Mouse (Mus musculus) layer of hippocampus, adult 8-10 months (tissue): Measurements from ENCODE around the gene Gng12. TPM values are rescaled to one million over a fixed set of nuclear protein-coding genes. Genes with fewer than 3 reads are reported as not detected.
"Not testable (repeated sequence)": the region's sequence is repeated elsewhere in the genome, so short reads cannot be mapped to it uniquely, and the experiment has no call there.

Source experiments
- DNase-seq, 2 experiments: peaks; one replicate each; pipeline ENCODE4 v3.0.0; 2022; ENCODE audit warnings: low spot score in 2 of 2
- total RNA-seq, 4 experiments: library from RNA; stranded (reverse); gene quantifications; 2 replicates each; pipeline ENCODE4 v1.2.4; 2022

The Gng12 gene
- total RNA-seq, 4 experiments from 2014 or later = 56.7 to 75.5 (median 67.9) TPM

DNA sequence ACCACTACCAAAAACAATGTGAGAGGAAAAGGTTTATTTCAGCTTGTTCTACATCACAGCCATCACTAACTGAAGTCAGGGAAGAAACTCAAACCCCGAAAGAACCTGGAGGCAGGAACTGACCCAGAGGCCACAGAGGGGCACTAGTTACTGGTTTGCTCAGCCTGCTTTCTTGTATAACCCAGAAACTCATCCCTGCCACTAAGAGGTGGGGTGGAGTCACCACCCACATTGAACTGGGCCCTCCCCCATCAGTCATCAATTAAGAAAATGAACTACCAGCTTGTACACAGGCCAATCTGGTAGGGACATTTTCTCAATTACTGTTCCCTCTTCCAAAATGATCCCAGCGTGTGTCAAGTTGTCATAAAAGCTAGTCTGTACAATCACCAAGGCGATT lies 130.5 kb downstream of the Gng12 start:
- DNase-seq = no peak

GRCm38 (mm10) chr6:67027438-67028142 lies 131.4 kb downstream of the Gng12 start:
- DNase-seq = no peak

GRCm38 (mm10) chr6:67029312-67029950 lies 133.2 kb downstream of the Gng12 start:
- no peak for DNase-seq

DNA sequence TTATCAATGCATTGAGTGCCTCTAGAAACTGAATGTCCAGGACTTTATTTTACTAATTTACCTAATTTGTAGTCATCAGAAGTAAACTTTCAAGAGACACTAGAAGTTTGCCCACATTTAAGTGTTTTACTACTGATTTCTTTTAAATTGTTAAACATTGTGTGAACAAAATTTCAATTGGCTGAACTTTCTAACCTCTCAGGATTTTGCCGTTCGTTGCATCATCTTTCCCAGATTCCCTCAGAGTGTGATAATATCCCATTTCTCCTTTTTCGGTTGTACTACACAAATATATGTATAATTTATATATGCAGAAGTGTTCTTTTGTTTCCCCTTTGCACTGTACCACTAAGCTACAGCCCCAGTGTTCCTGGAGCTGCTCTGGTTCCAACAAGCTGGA lies 133.8 kb downstream of the Gng12 start:
- no peak for DNase-seq

DNA sequence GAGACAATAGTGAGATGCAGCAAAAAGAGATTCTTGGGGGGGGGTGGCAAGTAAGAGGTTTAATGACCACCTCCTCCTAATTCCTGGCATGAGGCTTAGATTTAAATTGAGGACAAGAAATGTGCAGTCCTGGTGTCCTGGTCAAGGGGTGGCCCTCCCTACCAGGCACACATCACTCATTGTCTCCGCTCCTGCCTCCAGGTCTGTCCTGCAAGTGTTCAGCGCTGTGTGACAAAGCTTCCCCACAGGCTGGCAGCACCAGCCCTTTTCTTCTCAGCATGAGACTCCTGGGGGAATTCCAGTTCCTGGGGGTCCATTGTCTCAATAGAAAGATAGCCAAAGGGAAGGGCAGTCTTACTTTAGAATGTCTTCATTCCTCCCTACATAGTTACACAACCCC lies 134.2 kb downstream of the Gng12 start:
- no peak for DNase-seq

DNA sequence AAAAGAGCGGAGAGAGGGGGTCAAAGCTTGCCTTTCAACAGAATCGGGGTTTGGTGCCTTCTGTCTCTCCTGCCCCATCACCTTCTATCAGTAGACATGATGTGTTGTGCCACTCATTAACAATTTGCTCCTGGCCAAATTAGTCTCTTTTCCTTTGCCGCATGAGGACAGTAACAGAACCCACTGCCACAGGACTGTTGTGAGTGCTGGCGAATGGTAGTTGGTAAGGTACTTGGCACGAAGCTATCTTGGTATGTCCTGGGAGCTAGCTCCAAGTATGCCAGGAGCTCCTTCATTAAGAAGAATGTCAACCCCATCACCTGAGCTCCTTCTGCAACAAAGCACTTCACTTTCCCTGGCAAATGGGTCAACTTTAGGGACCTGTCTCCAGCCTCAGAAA lies 134.6 kb downstream of the Gng12 start:
- DNase-seq = no peak

DNA sequence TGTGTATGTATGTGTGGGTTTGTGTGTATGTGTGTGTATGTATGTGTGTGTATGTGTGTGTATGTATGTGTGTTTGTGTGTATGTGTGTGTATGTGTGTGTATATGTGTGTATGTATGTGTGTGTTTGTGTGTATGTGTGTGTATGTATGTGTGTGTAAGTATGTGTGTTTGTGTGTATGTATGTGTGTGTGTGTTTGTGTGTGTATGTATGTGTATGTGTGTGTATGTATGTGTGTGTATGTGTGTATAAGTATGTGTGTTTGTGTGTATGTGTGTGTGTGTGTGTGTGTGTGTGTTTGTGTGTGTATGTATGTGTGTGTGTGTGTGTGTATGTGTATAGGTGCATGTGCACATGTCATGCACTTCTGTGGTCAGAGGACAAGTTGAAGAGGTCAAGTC lies 136.4 kb downstream of the Gng12 start:
- not testable (repeated sequence) for DNase-seq

DNA sequence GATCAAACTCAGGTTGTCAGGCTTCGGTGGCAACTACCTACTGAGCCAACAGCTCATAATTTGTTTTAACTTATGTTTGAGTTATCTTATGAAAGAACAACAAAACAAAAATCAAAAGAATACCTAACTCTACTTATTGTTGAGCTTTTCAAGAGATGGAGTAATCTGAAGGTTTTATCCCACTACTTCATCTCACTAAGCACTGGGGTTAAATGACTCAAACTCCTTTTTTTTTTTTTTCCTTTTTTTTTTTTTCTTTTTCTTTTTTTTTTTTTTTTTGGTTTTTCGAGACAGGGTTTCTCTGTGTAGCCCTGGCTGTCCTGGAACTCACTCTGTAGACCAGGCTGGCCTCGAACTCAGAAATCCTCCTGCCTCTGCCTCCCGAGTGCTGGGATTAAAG lies 136.8 kb downstream of the Gng12 start:
- DNase-seq = not testable (repeated sequence)

- no peak for DNase-seq
Measured at GRCm38 (mm10) chr6:67033604-67034003, 137.4 kb downstream of the Gng12 start.

DNA sequence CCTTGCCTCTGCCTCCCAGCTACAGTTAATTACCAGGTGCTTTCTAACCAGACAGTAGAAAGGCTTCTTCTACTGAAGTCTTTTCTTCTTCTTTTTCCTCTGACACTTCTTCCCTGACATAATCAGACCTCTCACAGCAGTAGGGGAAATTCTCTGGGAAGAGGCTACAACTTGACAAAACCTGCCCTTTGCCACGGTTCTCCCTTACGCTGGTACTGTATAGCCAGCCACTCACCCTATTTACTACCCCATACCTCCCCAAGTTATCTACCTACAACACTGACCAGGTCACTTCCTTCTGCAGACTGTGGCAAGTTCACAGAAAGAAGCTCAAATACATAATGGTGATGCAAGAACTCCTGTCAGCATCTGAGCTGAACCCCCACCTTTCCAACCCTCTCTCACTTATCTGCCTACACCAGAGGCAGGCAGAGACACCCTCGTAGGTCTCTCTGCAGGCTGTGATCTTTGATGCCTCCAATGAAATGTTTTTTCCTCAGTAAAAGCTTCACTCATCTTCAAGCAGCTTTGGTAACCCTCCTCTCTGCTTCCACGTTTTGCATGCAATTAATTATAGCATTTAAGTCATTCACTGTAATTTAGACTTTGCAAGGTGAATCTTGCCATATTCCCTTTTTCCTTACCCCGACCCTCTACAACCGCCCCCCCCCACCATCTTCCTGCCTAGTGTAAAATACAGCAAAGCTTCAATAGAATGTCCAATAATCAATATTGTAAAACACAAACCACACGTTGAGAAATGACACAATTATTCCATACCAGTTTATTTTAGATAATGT lies 138.3 kb downstream of the Gng12 start:
- no peak for DNase-seq

- no peak for DNase-seq
Measured at GRCm38 (mm10) chr6:67035388-67036299, 139.4 kb downstream of the Gng12 start.

DNA sequence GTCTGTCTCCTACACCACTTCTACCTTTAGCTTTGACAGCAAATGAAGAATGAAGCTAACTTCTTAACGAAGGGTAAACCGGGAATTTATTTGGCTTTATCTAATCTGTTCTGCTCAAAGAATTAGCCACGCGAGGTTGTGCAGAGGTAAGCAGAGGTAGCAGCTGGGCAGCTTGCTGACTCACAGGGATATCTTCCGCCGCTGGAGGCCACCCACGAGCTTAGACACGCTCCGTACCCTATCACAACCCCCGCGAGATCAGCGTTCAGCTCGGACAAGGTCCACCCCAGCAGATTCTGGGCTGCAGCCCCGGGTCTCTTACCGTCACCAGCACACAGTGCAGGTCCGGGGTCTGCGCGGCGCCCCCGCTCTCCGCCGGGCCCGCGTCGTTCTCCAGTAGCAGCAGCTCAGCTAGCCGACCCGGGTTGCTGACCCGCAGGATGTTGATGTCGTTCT lies 140.2 kb downstream of the Gng12 start:
- DNase-seq = peak; percentile 68 to 69

DNA sequence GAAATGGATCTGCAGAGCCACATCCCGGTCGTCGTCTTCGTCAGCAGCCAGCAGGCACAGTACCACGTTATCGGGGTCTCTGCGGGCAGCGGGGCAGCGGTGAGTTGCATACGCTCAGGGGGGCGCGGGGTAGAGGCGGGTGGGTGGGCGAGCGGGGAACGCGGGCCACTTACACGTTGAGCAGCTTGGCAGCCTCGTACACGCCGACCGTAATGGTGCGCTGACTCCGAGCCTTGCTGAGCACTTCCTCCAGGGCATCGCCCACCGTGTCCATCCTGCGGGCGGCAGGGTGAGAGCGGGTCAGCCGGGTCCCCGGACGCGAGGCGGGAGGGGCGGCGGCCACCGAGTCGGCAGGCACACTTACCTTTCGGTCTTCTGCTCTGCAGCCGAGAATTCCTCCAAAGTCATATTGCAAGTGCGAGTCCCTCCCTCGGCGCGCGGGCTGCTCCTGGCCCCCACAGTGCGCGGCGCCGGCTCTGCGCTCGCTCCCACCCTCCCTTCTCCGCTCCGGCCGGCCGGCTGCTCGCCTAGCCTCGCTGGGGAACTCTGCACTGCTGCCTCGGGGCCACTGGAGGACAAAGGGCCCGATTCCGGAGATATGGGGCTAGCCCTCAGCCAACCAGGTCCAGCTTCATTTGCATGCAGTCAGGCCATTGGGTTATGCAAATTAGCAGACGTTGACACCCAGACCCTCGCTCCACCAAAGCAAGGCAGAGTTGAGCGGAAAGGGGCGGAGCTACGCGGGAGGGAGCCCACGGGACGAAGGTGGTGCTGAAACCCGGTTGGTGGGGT lies 140.8 kb downstream of the Gng12 start, which contains the start of gene Gadd45a:
Gene Gadd45a (minus strand): TSS at position 621 of the 792 bp plus-strand sequence.
- peak; percentile 89 to 94 for DNase-seq

- no peak for DNase-seq
Measured at GRCm38 (mm10) chr6:67038964-67039363, 142.8 kb downstream of the Gng12 start.

GRCm38 (mm10) chr6:67040904-67041410 lies 144.8 kb downstream of the Gng12 start:
- no peak for DNase-seq

DNA sequence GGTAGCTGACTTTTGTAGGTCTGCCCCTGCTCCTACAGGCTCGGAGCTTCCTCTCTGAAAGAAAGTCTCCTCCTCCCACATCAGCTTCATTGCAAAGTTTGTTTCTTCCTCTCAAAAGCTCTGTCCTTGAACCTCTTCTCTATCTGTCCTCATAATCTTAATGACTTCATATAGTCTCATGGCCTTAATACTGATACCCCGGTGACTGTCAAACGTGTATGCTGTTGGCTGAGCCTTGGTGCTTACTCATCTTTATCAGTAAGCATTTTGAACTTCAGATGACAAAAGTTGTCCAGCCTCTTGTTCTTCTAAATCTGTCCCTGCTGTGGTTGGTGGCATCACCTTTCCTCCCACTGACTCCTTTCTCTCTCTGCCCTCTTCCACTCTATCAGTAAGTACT lies 149.2 kb downstream of the Gng12 start:
- no peak for DNase-seq

- no peak for DNase-seq
Measured at GRCm38 (mm10) chr6:67046937-67047336, 150.7 kb downstream of the Gng12 start.

DNA sequence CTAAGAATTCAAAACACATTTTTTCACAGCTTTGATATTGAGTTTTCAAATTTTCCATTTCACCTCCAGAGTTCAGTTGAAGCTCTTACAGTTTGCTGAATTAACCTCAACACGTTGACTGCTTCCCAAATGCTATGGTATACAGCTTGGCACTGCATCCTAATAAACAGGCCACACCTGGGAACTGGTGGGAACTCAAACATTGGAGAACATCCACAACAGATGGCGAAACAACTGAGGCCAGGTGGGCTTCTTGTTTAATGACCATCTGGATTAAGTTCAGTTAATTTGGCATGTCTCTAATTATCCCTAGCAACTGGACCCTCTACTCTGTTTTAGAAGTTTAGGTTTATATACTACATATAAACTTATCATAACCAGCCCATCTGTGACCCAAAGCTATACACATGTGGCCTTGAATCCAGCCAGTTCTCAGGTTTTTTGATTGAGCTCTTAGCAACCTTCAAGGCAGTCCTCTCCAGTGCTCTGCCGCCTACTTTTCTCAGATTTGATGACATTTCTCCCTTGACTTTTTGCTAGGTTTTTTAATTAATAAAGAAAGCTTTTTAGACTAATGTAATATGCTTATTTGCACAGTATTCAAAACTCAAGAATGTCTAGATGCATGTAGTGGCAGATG lies 152.0 kb downstream of the Gng12 start:
- no peak for DNase-seq

- no peak for DNase-seq
Measured at GRCm38 (mm10) chr6:67048880-67049694, 152.9 kb downstream of the Gng12 start.
